Mouse (Mus musculus): ENCODE measurements at regions not wholly inside any gene's neighbourhood (a gene's known extent, or its start where the extent isn't known, plus 50 kb on each side); places are given as distances from the start of the nearest gene placed in this dataset.

DNA sequence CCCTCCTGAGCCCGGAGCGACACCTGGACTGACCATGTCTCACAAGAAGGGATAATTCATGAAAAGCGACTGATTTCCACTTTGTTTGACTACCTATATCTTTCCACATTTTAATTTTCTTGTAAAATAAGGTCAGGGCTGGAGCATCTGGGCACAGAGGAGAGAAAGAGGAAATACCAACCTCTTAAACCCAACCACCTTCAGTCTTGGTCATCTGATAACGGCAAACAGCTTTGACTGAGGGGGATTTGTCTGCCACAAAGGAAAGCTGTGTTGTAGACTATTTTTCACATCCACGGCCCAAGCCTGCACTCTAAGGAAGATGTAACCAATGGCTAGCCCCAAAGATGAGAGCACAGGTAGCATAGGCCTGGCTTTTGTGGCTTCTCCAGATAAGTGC, 101.4 kb upstream of the Prok2 start:
- 58% methylated on average over 5 of the region's 5 CpGs for WGBS (ENCODE audit: insufficient replicate concordance)
- no peak overlapping the region for H3K4me3 ChIP-seq (ENCODE audit: low read depth, low read length)
- no peak overlapping the region for H3K9ac ChIP-seq (ENCODE audit: low read depth, low read length)
- no peaks in the 10 kb centered on the region for H3K9me3 ChIP-seq (replicated peaks; ENCODE audit: control insufficient read depth, low read length)
- H3K4me2 ChIP-seq (ENCODE audit: low read depth, low read length) = no peak overlapping the region
- H3K27me3 ChIP-seq (ENCODE audit: control insufficient read depth, insufficient read depth, low read depth, low read length) = no peaks in the 10 kb centered on the region
- H3K4me1 ChIP-seq (ENCODE audit: control insufficient read depth, low read depth, low read length) = no peaks in the 10 kb centered on the region
- H3K27ac ChIP-seq (ENCODE audit: low read length) = no peak overlapping the region
- no peaks in the 10 kb centered on the region for H3K36me3 ChIP-seq (ENCODE audit: control insufficient read depth, insufficient read depth)
- ATAC-seq (ENCODE audit: low read depth) = no peak

DNA sequence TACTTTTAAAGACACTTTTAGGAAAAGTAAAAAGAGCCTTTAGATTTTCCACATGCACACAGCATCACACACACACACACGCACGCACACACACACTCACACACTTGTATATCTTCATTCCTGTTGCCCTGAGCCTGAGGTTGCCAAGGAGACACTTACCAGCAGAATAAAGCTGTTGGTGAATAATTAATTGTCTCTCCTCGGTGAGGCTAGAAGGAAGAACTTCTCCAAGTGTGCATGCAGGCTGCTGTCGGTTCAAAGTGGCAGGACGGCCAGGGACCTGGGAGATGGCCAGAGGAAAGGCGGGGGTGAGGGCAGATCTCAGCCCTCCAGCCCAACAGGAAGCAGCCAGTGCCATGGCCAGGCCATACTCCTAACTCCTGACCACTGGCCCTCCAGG, 98.6 kb upstream of the Prok2 start:
- H3K9me3 ChIP-seq (replicated peaks; ENCODE audit: control insufficient read depth, low read length) = no peaks in the 10 kb centered on the region
- no peaks in the 10 kb centered on the region for H3K4me1 ChIP-seq (ENCODE audit: control insufficient read depth, low read depth, low read length)
- no peak for ATAC-seq (ENCODE audit: low read depth)
- no peak overlapping the region for H3K4me2 ChIP-seq (ENCODE audit: low read depth, low read length)
- no peak overlapping the region for H3K27ac ChIP-seq (ENCODE audit: low read length)
- no peak overlapping the region for H3K9ac ChIP-seq (ENCODE audit: low read depth, low read length)
- 58% methylated on average over 6 of the region's 6 CpGs for WGBS (ENCODE audit: insufficient replicate concordance)
- no peaks in the 10 kb centered on the region for H3K36me3 ChIP-seq (ENCODE audit: control insufficient read depth, insufficient read depth)
- H3K4me3 ChIP-seq (ENCODE audit: low read depth, low read length) = no peak overlapping the region
- no peaks in the 10 kb centered on the region for H3K27me3 ChIP-seq (ENCODE audit: control insufficient read depth, insufficient read depth, low read depth, low read length)

DNA sequence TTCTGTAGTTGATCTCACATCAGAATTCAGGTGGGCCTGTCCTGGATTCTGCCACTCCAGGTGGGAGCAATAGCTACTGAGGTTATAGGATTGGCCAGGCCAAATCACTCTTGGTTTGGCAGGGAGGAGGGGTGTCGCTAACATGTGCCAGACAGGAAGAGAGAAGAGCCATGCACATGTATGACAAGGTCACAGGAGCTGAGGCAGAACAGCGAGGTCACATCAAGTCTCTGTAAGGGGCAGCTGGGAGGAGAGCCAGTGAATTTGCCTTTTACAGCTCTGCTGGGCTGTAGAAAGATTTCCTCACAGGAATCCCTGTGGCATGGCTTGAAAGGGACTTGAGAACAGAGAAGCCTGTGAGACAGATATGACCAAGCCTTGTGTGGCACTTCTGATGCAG, 96.3 kb upstream of the Prok2 start:
- ATAC-seq (ENCODE audit: low read depth) = no peak
- H3K36me3 ChIP-seq (ENCODE audit: control insufficient read depth, insufficient read depth) = no peaks in the 10 kb centered on the region
- no peaks in the 10 kb centered on the region for H3K9me3 ChIP-seq (replicated peaks; ENCODE audit: control insufficient read depth, low read length)
- H3K9ac ChIP-seq (ENCODE audit: low read depth, low read length) = no peak overlapping the region
- no peaks in the 10 kb centered on the region for H3K27me3 ChIP-seq (ENCODE audit: control insufficient read depth, insufficient read depth, low read depth, low read length)
- no peak overlapping the region for H3K27ac ChIP-seq (ENCODE audit: low read length)
- no peak overlapping the region for H3K4me2 ChIP-seq (ENCODE audit: low read depth, low read length)
- no peak overlapping the region for H3K4me3 ChIP-seq (ENCODE audit: low read depth, low read length)
- H3K4me1 ChIP-seq (ENCODE audit: control insufficient read depth, low read depth, low read length) = no peaks in the 10 kb centered on the region
- 56% methylated on average over 2 of the region's 2 CpGs for WGBS (ENCODE audit: insufficient replicate concordance)

DNA sequence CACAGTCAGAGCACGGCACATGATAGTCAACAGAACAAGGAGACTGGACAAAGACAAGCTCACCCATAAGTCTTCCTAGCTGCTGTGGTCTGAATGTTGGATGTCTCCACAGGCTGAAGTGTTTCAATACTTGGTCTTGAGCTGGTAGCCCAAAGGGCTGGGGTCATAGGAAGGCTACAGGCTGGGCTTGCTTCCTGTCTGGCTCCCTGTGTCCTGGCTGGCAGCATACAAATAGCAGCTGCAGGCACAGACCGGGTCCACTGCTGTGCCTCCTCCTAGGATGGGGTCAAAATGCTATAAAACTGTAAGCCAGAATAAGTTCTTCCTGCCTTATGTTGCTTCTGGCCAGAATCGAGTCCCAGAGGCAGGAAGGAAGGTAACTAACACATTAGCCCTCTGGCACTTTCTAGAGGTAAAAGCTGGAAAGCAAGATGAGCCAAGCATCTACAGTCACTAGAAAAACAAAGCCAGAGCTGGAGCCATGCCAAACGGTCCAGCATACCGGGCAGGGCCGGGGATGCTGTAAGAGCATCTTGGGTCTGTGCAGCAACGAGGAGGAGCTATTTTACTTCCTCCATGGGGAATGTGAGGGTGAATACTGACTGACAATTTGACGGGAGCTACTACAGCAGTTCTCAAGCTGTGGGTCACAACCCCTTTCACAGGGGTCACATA, 93.2 kb upstream of the Prok2 start:
- 38% methylated on average over 8 of the region's 8 CpGs for WGBS (ENCODE audit: insufficient replicate concordance)
- H3K9ac ChIP-seq (ENCODE audit: low read depth, low read length) = no peak overlapping the region
- no peak overlapping the region for H3K4me3 ChIP-seq (ENCODE audit: low read depth, low read length)
- H3K4me2 ChIP-seq (ENCODE audit: low read depth, low read length) = no peak overlapping the region
- no peaks in the 10 kb centered on the region for H3K4me1 ChIP-seq (ENCODE audit: control insufficient read depth, low read depth, low read length)
- no peaks in the 10 kb centered on the region for H3K9me3 ChIP-seq (replicated peaks; ENCODE audit: control insufficient read depth, low read length)
- no peak overlapping the region for H3K27ac ChIP-seq (ENCODE audit: low read length)
- H3K36me3 ChIP-seq (ENCODE audit: control insufficient read depth, insufficient read depth) = no peaks in the 10 kb centered on the region
- no peaks in the 10 kb centered on the region for H3K27me3 ChIP-seq (ENCODE audit: control insufficient read depth, insufficient read depth, low read depth, low read length)
- no peak for ATAC-seq (ENCODE audit: low read depth)

DNA sequence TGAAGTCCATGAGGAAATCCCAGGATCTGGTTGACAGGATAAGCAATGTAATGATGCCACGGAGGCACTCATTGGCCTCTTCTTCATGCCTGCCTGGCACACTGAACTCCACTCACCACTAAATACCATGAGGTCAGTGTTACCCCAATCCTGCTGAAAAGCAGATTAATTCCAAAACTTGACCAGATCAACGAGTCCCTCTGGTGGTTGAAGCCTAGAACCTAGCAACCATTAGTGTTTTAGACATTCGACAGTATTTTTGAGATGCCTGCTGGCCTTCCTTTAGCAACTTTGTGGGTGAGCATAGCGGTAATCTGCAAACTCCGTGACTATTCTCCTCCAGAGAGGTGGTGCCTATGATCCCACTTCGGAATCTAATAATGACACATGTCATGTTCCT, 92.3 kb upstream of the Prok2 start:
- ATAC-seq (ENCODE audit: low read depth) = no peak
- H3K9ac ChIP-seq (ENCODE audit: low read depth, low read length) = no peak overlapping the region
- 63% methylated on average over 6 of the region's 6 CpGs for WGBS (ENCODE audit: insufficient replicate concordance)

DNA sequence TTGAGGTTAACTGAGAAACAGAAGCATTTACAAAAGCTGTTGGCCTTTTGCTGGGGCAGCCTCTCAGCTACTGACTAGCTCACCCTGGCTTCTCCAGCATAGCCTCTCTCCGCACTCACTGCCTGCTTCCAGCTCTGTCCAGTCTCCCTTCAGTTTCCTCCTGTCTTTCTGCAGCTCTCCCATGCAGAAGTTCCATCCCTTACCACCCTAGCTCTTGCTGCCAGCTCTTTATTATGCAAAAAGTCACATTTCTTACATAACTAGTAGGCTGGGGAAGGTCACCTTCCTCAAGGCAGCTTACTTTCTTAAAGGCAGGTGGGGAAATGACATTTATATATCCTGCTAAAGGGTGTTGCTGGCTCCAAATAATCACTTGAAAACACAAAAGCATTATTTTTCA, 91.1 kb upstream of the Prok2 start:
- no peak overlapping the region for H3K27ac ChIP-seq (ENCODE audit: low read length)
- 65% methylated on average over 1 of the region's 1 CpGs for WGBS (ENCODE audit: insufficient replicate concordance)
- H3K4me1 ChIP-seq (ENCODE audit: control insufficient read depth, low read depth, low read length) = no peaks in the 10 kb centered on the region
- H3K4me3 ChIP-seq (ENCODE audit: low read depth, low read length) = no peak overlapping the region
- H3K36me3 ChIP-seq (ENCODE audit: control insufficient read depth, insufficient read depth) = no peaks in the 10 kb centered on the region
- no peak overlapping the region for H3K9ac ChIP-seq (ENCODE audit: low read depth, low read length)
- no peak for ATAC-seq (ENCODE audit: low read depth)
- H3K4me2 ChIP-seq (ENCODE audit: low read depth, low read length) = no peak overlapping the region
- H3K9me3 ChIP-seq (replicated peaks; ENCODE audit: control insufficient read depth, low read length) = no peaks in the 10 kb centered on the region
- no peaks in the 10 kb centered on the region for H3K27me3 ChIP-seq (ENCODE audit: control insufficient read depth, insufficient read depth, low read depth, low read length)

More for the DNA sequence above, 92.3 kb upstream of the Prok2 start:
- no peak overlapping the region for H3K4me3 ChIP-seq (ENCODE audit: low read depth, low read length)
- no peak overlapping the region for H3K4me2 ChIP-seq (ENCODE audit: low read depth, low read length)
- H3K4me1 ChIP-seq (ENCODE audit: control insufficient read depth, low read depth, low read length) = no peaks in the 10 kb centered on the region
- H3K9me3 ChIP-seq (replicated peaks; ENCODE audit: control insufficient read depth, low read length) = no peaks in the 10 kb centered on the region
- H3K27ac ChIP-seq (ENCODE audit: low read length) = no peak overlapping the region
- no peaks in the 10 kb centered on the region for H3K27me3 ChIP-seq (ENCODE audit: control insufficient read depth, insufficient read depth, low read depth, low read length)
- H3K36me3 ChIP-seq (ENCODE audit: control insufficient read depth, insufficient read depth) = no peaks in the 10 kb centered on the region

DNA sequence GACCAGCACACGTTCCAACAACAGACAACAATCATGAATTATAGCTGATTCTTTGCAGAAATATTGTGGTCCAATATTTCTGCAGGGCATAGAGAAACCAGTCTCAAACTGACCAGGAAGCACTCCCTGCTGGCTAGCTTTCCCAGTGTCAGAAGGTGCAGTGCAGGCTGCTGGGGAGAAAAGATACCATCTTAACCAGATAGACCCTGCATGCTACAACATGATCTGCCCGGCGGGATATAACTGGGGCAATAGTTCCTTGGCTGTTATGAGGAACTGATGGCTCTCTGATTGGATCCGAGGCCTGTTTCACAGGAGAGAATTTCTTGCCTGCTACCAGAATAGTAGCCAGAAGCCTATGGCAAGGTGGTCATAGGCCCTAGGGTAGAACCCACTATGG, 86.9 kb upstream of the Prok2 start:
- Histone ChIP-seq H3K4me1 (ENCODE audit: control insufficient read depth, low read depth, low read length) (no peaks in the 10 kb centered on the region), H3K4me2 (ENCODE audit: low read depth, low read length) (no peak overlapping the region), H3K36me3 (ENCODE audit: control insufficient read depth, insufficient read depth) (no peaks in the 10 kb centered on the region), H3K9me3 (replicated peaks; ENCODE audit: control insufficient read depth, low read length) (no peaks in the 10 kb centered on the region), H3K4me3 (ENCODE audit: low read depth, low read length) (no peak overlapping the region), H3K27me3 (ENCODE audit: control insufficient read depth, insufficient read depth, low read depth, low read length) (no peaks in the 10 kb centered on the region), H3K27ac (ENCODE audit: low read length) (no peak overlapping the region), H3K9ac (ENCODE audit: low read depth, low read length) (no peak overlapping the region)
- WGBS (ENCODE audit: insufficient replicate concordance) = 52% methylated on average over 4 of the region's 4 CpGs
- no peak for ATAC-seq (ENCODE audit: low read depth)

DNA sequence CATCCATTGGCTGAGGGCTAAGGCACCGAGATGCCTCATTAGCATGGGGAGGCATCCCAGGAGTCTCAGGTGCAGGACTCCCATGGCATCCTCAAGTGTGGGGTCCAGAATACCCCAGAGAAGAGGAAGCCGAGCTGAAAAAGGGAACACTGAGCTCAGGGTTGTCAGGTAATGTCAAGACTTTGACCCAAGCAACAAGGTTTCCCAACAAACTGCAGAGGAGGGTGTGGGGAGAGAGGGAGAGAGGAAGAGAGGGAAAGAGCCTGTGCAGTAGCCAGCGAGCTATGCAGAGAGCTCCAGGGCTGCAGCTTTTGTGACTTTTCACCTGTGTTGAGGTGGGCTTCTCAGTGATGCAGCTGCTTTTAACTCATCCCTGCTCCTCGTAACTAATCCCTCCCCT, 85.7 kb upstream of the Prok2 start:
- Histone ChIP-seq H3K4me3 (ENCODE audit: low read depth, low read length) (no peak overlapping the region), H3K36me3 (ENCODE audit: control insufficient read depth, insufficient read depth) (no peaks in the 10 kb centered on the region), H3K27ac (ENCODE audit: low read length) (no peak overlapping the region), H3K9ac (ENCODE audit: low read depth, low read length) (no peak overlapping the region), H3K4me2 (ENCODE audit: low read depth, low read length) (no peak overlapping the region), H3K27me3 (ENCODE audit: control insufficient read depth, insufficient read depth, low read depth, low read length) (no peaks in the 10 kb centered on the region), H3K4me1 (ENCODE audit: control insufficient read depth, low read depth, low read length) (no peaks in the 10 kb centered on the region), H3K9me3 (replicated peaks; ENCODE audit: control insufficient read depth, low read length) (no peaks in the 10 kb centered on the region)
- ATAC-seq (ENCODE audit: low read depth) = no peak
- 47% methylated on average over 4 of the region's 4 CpGs for WGBS (ENCODE audit: insufficient replicate concordance)

DNA sequence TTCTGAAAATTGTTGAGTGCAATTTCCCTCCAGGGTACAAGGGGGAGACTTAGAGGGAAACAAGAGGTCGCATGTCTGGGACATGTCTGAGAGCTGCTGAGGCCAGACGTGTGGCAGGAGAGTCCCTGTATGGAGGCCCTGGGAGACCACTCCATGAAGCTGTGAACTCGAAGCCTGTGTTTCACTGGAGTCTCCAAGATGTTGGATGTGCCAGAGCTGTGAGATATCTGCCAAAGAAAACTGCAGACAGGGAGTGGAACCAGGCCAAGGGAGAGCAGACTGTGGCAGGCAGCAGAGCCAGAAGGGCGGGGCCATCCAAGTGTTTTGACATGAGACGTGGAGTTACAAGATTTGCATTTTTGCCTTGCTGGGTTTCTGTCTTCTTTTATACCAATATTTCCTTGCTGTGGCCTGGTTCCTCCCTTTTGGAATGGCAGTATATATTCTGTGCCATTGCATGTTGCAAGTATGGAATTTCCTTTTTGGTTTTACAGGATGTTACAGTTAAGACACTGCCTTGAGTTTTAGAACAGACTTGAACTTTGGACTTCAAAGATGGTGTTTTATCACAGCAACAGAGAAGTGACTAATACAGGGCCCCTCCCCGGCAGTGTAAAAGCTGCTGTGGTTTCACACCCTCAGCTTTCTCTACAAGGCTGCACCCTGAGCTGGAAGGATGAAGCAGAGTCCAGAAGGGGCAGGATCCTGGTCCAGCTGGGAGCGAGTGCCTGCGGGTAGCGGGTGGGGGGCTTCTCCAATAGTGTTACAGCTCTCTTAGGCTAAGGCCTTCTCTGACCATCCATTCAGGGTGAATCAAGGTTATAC, 85.0 kb upstream of the Prok2 start:
- WGBS (ENCODE audit: insufficient replicate concordance) = 57% methylated on average over 9 of the region's 9 CpGs

More for the DNA sequence above, 85.0 kb upstream of the Prok2 start:
- Histone ChIP-seq H3K27me3 (ENCODE audit: control insufficient read depth, insufficient read depth, low read depth, low read length) (no peaks in the 10 kb centered on the region), H3K9me3 (replicated peaks; ENCODE audit: control insufficient read depth, low read length) (no peaks in the 10 kb centered on the region), H3K36me3 (ENCODE audit: control insufficient read depth, insufficient read depth) (no peaks in the 10 kb centered on the region), H3K4me1 (ENCODE audit: control insufficient read depth, low read depth, low read length) (no peaks in the 10 kb centered on the region), H3K4me3 (ENCODE audit: low read depth, low read length) (no peak overlapping the region), H3K4me2 (ENCODE audit: low read depth, low read length) (no peak overlapping the region), H3K9ac (ENCODE audit: low read depth, low read length) (no peak overlapping the region), H3K27ac (ENCODE audit: low read length) (no peak overlapping the region)
- ATAC-seq (ENCODE audit: low read depth) = no peak
